Mouse (Mus musculus) retina, embryonic 14.5 days (tissue): ENCODE measurements around the gene Map2k5.

Experiments
- DNase-seq: peaks from one replicate; pipeline ENCODE4 v3.0.0-alpha.2; 2015; ENCODE audit warnings: low spot score

Map2k5 gene

DNA sequence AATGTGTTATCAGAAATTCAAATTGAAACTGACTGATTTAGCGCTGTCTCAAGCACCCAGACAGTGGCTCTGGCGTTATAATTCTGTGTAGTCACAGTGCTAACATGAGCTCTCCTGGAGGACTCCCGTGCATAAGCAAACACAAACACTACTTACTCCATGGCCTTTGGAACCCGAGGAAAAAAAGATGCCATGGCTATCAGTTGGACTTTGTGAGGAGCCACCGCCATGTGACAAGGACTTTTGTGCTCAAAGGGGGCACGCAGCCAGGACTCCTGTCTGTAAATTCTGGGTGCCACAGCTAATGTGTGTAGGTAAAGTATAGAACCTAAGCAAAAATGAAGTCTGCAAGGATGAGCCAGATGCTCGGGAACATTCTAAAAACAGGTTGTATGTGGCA lies 192.5 kb downstream of the Map2k5 start:
- no peak for DNase-seq

- no peak for DNase-seq
These were observed 193.8 kb downstream of the Map2k5 start for GRCm38 (mm10) chr9:63183864-63184263.

DNA sequence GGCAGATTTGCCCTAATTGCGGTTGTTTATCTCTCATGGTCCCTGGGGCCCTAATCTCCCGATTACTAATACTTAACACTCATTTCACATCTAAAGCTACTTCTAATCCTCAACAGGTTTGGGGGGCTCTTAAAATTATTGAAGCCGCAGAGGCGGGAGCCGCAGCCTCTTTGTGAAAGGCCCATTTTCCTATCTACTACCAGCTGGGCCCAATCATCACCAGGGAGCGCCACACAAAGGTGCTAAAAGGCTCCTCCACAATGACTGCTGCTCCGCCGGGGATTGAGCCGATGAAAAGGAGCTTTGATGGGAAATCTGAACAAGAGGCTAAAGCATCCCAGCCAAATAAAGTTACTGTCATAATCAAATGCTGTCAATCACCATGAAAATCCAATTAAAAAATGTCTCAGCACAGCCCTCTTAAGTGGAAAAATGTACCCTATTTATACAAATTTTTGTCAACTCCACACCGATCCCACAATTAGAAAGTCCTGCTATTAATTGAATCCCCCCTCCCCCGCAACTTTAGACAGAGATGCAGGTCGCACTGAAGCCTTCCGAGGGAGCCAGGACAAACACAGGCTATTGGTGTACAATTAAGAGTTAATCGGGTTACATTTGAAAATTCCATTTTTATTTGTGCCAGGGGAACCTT lies 195.3 kb downstream of the Map2k5 start:
- DNase-seq: peak; percentile 60

GRCm38 (mm10) chr9:63181337-63182178 lies 196.1 kb downstream of the Map2k5 start:
- DNase-seq: peak; percentile 54

DNA sequence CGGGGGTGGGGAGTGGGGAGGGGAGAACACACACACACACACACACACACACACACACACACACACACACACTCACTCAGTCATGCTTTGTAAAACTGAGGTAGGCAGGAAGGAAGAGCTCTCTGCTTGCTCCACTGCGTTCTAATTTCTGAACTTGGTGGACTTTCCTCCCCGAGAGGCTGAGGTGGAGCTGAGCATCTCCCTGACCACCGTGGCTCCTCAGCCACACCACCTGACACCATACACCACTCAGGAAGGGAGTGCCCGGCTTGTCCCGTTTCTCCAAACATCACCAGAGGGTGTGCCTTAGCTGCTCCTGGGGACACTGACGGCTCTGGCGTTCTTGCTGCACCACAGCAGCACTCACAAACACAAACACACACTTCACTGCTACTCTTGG lies 199.4 kb downstream of the Map2k5 start:
- DNase-seq: no peak

GRCm38 (mm10) chr9:63174001-63174721 lies 203.5 kb downstream of the Map2k5 start:
- DNase-seq: no peak

- DNase-seq: no peak
These were observed 205.8 kb downstream of the Map2k5 start for GRCm38 (mm10) chr9:63171951-63172350.

GRCm38 (mm10) chr9:63169127-63169526 lies 208.6 kb downstream of the Map2k5 start:
- no peak for DNase-seq

DNA sequence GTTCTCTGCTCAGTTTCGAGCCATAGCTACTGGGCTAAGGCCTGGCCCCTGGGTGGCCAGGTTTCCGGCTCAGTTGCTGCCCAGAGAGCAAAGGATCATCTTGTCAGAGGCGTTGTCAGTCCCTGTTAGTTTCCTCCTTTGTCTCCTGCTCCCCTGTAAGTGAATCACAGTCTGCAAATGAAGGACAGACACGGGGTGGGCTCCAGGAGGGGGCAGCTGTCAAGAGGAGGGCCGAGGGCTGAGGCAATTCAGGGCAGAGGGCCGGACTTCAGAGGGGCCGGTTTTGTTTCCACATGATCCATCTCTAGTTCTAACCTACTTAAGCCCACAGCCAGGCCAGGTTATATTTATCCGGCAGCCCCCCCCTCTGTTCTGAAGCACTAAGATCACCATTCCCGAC lies 212.6 kb downstream of the Map2k5 start:
- DNase-seq: peak; percentile 51

GRCm38 (mm10) chr9:63163756-63164155 lies 213.9 kb downstream of the Map2k5 start:
- no peak for DNase-seq

DNA sequence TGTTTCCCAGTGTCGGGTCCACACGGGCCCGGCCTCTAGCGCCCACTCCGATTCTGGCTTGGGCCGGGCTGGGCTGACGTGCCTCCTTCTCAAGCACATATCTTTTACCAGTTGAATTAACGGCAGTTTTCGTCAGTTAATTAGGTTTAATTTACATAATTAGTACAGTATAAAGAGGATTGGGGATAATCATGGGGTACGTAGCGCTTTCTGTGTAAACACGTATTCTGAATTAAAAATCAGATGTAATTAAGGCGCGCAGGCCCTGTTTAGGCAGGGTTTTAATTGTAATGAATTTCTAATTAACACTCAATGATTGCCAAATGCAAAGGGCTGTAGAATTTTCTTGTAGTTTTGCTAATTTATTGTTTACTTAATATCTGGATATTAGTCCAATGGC lies 225.8 kb downstream of the Map2k5 start:
- no peak for DNase-seq

- peak; percentile 86 for DNase-seq
These were observed 226.4 kb downstream of the Map2k5 start for GRCm38 (mm10) chr9:63151072-63151870.

- no peak for DNase-seq
These were observed 227.5 kb downstream of the Map2k5 start for GRCm38 (mm10) chr9:63150086-63150800.

DNA sequence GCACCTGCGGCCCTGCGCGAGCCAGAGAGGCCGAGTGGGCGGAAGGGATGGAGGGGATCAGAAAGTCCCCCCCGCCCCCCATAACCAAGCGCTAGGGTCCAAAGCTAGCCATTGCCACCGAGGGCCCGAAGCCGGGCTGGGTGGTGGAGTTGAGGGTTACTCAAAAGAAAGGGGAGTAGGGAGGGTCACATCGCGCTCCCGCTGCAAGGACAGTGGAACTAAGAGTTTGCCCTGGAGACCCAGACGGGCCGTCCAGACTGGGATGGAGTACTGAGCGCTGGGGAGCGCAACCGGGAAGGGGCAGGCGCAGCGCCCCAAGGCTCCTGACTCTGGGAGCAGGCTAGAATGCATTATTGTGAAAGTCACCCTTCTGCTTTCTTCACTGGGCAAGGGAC lies 228.3 kb downstream of the Map2k5 start:
- no peak for DNase-seq

GRCm38 (mm10) chr9:63148410-63149371 lies 229.0 kb downstream of the Map2k5 start, which contains the start of gene Skor1:
Gene Skor1, minus strand, starts transcription at chr9:63148961.
- DNase-seq: no peak

DNA sequence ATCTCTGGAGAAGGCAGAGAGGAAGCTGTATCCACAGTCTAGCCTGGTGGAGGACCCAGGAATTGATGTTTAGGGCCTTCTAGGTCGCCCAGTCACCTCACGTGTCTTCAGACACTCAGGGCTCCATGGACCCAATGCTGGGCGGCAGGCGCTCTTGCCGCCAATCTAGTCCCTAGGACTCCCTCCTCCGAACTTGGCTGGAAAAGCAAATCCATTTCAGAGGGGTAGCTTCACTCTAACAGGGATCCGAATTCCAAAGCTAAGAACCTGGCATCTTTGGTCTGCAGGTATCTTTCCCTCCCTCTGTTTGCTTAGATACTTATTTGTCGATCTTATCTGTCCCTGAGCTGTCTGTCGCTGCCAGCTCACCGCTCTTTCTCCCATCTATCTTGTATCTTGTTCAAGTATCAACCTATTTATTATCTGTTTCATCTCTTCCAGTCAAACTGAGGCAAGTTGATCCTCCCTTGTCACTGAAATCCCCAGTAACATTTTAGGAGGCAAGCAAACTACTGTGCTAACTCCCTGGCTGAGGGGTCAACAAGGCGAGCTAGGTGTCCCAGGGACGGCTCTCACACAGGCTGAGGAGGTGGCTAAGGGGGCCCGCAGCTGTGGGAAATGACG lies 229.8 kb downstream of the Map2k5 start:
- peak; percentile 39 for DNase-seq

DNA sequence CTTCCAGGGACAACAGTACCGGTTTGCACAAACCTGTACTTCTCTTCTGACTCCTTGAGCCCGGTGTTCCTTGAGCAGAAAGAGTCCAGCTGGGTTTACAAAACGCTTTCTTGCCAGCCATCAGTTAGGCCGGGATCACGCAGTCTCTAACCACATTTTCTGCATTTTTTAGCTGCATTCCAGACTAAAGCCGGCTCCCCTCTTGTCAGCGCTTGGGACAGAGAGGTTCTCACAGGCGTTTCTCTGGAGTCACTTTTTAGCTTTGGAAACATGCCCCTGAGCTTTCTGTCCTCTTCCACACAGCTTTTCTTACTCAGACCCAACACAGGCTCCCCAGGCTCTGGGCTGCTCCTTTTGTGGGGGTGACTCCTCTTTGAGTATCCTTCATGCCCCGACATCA lies 230.4 kb downstream of the Map2k5 start:
- no peak for DNase-seq

DNA sequence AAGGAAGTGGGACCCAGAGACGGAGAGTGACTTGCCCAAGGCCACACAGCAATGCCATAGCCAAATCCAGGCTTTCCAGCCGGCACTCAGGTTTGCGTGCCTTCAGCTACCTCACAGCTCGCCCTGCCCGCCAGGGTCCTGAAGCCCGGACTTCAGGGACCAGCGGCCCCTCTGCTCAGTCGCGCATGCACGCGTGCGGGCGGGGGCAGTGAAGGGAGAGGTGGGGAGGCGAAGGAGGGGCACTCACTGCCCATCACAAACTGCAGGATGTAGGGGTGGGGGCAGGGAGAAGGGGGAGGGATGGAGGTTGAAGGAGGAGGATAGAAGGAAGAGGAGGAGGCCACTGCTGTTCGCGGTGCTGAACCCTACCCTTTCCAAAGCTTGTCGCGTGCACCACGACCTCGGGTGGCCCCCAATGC lies 230.8 kb downstream of the Map2k5 start:
- DNase-seq: peak; percentile 36

DNA sequence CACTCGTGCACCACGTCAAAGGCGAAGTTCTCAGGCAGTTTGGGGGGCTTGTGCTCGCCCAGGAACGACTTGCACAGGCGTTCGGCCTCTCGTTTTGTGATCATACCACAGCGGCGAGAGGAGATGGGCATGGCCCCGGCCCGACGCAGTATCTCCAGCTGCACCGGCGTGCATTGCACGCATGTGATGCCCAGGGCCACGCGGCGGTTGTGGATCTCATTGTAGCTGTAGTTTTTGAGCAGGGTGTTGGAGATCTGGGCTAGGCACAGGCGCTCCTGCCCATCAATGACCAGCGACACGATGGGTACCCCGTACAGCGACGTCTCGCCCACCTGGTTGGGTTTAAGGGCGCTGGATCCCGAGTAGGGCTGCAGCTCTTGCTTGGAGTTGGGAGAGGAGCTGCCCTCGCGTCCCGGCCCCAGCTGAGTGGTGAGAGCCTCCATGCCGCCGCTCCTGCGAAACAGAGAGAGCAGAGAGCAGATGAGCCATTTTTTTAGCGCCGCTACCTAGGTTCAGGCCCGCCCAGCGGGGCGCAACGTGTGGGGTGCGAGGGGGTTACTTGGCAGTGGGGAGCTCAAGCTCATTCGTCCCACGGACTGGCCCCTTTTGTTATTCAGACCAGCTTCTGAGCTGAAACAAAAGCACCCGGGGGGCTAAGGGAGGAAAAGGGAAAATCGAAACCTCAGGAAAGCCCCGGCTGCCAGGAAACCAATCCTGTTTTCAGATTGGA lies 231.4 kb downstream of the Map2k5 start:
- DNase-seq: no peak
